Mouse (Mus musculus) adrenal gland, postnatal 4 days (tissue): Measurements from ENCODE around the gene Edaradd. TPM values are rescaled to one million over a fixed set of nuclear protein-coding genes. Genes with fewer than 3 reads are reported as not detected.
A peak's percentile ranks its signal among the peaks of the same experiment; 100 is the strongest.

Source experiments
- DNase-seq, 2 experiments: peaks; one replicate each; pipeline ENCODE4 v3.0.0; 2021 to 2022; ENCODE audit warnings: low spot score in 2 of 2, mixed read lengths in 2 of 2
- long read RNA-seq, 2 experiments: library from polyadenylated mRNA; stranded (forward); transcript quantifications; one replicate each; pipeline ENCODE4 v2.0.0; 2021
- total RNA-seq, 2 experiments: library from RNA; stranded (reverse); gene quantifications; 2 replicates each; pipeline ENCODE4 v1.2.3; 2021

Gene Edaradd
- total RNA-seq, result 1 to 10 TPM in 1 of 2 experiments, under 1 TPM in 1; 0.25 to 1.0 TPM
- long read RNA-seq, experiment 1, result 0 reads
- long read RNA-seq, experiment 2, partial matches to known transcripts, result 0 of 2 reads
- long read RNA-seq, experiment 2, other reads (novel, unspliced or antisense), result 2 of 2 reads

DNA sequence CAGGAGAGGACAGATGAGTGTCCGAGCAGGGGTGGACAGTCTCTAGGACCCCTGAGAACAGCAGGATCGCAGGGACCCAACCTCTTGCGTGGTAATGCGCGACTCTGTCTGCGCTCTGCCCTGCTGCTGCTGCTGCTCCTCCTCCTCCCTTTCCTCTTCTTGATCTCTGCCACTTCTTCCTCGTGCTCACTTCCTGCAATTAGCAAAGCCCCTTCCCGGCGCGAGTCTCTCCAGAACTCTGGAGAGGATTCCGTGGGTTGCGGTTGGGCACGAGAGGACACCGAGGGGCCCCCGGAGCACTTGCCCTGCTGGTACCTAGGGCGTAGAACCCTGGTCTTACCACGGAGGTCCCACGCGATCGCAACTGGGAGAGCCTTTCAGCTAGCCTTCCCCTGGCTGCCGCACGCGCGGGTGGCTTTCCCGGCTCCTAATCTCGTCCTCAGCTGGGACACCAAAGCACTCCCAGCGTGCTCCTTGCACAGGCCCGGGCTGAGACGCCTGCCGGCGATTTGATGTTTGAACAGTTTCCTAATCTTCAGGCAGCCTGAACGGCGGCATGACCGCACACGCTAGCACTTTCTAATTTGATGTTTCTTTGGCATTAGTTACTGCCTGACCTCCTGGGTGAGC, at the start of gene Edaradd:
TSS of gene Edaradd (minus strand) at position 484 of the 630 bp plus-strand sequence.
- peak; percentile 5 to 41 for DNase-seq

DNA sequence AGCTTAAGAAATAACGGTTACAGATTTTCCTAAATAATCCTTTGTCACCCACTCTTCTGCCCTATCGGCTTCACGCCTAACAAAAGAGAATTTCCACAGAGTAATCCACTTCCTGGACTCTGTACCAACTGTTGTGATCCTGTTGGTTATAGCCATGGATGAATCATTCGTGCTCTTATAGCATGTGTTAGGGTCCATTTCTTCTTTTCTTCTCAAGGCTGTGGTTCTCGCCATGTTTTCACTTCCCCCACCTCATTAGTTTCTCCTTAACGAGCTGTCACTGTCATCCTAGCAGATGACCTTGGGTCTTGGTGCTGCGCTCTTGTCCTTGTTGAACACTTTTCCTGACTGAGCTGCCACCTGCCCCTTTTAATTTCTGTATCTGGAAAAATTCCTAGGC, 49.5 kb upstream of the Edaradd start:
- DNase-seq, result no peak

DNA sequence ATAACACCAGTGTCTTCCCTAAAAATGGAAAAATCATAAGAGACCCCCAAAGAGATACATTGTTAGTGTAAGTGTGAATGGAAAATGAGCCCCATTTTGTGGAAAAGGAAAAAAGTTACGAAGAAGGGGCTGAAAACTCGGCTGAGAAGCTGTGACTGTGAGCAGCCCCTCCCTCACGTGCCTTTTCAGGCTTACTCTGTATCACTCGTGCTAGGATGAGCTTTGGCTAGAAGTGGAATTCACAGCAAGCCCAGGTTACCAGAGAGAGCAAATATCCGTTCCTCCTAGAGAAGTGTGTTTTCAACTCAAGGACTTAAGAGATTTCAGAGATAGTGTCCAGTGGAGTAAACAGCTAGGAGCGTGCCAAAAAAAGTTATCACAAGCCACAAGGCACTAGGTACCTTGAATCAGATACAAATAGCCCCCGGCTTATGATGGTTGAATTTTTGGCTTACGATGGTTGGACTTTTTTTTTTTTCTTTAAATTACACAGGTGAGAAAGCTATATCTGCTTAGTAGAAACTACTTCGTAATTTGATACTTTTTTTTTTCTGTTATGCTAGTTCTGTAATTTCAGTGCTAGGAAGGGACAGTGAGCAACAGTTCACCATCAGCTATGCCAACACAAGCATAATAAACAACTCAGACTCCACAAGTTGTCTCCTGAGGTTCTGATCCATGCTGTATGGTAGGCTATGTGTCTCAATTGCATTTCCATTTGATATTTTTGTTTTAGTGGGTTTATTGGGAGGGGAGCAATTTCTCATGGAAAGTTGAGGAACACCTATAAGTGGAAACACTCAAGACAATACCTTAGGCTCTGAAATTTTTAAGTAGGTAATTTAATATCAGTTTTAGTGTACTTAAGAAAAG, 48.6 kb upstream of the Edaradd start:
- DNase-seq, result no peak

DNA sequence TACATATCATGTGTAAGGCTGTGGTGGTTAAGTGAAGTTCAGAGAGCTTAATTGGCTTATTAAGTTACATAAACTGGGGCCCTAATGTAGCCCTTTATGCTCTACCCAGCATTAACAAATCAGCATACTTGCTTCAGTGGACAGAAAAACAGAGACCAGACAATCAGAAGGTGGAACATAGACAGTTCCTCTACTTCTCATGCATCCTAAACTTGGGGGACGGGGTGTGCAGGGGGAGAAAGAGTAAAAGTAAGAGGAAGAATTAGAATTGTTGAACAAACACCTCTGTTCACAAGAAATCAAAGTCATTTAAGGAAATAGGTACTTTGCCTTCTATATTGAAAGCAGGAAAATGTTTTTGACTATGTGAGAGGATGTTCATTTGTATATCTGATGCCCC, 47.7 kb upstream of the Edaradd start:
- DNase-seq, result no peak

DNA sequence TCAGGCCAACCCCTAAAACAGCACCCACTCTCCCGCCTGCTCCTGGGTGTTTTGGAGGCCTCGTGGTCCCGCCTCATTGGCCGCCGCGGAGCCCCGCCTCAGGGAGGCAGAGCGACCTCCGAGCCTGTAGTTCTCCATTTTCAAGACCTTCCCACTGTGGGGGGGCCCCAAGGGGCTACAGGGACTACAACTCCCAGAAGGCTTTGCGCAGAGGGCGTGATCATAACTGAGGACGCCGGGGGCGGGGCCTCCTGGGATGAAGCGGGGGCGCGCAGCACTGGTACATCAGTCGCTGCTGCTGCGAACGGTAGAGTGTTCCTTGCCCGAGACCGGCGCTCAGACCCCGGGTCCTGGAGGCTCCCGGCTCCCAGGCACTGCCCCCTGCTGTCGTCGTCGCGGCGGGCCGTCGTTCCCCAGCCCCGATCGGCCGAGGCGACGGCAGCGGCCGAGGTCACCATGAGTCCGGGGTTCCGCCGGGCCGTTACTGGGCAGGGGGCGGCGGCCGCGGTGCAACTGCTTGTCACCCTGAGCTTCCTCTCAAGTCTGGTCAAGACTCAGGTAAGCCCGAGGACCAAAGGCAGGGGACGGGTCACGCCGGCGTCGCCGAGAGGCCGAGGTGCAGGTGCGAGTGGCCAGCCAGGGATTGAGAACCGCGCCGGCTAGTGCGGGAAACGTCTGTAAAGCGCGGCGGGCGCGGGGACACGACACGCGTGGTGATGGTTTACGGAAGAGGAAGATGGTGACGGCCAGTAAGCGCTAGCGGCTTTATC, 45.6 kb upstream of the Edaradd start, which contains the start of gene Ero1lb:
TSS of gene Ero1lb (plus strand) at position 254 of the 770 bp plus-strand sequence.
- DNase-seq, result peak; percentile 92 to 96

DNA sequence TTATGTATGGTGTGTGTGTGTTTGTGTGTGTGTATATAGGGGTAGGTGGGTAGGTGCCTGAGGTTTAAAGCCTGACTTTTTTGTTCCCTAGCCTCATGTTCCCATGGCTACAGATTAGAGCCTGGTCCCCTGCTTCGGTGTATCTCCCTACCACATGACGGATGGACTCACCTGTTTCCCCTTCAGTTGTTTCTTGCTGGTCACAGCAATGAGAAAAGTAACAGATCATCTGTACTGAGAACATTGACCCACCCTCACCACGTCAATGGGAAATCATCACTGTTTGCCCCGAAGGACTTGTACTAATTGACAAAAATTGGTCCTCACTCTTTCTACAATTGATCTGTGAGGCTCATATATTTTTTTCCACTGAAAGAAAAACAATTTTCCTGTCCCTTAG, 42.0 kb upstream of the Edaradd start:
- no peak for DNase-seq

DNA sequence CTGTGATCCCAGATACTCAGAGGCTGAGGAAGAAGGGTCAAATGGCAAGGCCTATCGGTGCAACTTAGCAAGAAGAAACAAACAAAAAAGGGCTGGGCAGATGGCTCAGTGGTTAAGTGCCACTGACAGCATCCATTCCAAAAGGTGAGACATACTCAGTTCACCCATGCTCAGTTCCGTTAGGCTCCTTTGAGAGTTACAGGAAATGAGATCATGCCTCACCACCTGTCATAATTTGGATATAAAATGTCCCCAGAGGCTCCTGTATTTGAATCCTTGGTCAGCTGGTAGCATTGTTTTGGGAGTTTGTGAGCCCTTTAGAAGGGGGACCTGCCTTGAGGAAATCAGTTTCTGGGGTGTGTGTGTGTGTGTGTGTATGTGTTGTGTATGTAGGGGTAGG, 41.5 kb upstream of the Edaradd start:
- no peak for DNase-seq

DNA sequence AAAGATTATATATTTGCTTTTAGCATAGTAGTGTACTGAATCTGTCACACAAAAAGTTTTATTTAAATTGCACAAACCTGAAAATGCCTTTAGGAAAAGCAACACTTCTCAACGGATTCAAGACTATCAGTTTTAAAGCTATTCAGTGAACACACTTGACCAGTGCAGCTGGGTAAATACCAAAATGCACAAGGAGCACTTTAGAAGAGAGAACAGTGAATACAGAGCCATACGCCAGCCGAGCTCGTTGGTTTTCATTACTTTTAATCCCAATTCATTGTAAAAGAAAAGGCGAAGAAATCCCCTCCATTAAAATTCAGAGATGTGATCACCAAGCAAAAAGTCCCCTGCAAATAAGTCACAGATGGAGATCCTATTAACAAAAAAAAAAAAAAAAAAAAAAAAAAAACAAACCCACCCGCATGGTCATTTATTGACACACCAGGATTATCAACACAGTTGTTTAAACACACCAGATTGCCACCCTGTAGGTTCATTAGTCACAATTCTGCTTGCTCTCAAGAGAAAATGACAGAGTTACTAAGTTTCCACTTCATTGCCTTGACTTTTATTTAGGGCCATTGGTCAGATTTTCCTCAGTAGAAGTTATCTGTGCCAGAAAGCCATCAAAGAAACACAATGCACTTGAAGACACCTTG, 39.4 kb upstream of the Edaradd start:
- no peak for DNase-seq

DNA sequence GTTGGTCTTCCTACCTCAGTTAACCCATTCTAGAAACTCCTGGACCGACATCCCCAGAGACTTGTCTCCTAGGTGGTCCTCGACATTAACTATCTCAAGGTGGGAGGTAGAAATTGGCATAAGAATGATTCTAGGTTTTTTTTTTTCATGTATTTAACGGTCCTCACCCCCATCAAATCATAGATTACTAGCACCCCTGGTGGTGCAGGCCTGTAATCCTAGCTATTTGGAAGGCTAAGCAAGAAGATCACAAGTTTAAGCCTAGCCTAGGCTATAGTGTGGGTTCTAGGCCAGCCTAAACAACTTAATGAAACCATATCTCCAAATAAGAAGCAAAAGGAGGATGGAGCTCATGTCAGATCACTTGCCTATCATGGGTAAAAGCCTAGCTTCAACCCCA, 38.8 kb upstream of the Edaradd start:
- DNase-seq, result no peak

DNA sequence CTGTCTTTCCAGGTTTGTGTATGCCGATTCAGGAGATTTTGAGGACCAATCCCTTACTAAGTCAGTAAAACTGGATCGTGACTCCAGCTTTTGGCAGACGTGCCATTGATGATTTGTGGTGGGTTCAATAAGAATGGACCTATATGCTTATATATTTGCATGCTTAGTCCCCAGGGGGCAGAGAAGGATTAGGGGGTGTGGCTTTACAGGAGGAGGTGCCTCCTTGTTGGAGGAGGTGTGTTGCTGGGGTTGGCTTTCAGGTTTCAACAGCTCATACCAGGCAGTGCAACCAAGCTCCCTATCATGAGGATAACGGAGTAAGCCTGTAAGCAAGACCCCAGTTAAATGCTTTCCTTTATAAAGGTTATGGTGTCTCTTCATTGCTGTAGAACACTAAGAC, 34.0 kb upstream of the Edaradd start:
- DNase-seq, result no peak

DNA sequence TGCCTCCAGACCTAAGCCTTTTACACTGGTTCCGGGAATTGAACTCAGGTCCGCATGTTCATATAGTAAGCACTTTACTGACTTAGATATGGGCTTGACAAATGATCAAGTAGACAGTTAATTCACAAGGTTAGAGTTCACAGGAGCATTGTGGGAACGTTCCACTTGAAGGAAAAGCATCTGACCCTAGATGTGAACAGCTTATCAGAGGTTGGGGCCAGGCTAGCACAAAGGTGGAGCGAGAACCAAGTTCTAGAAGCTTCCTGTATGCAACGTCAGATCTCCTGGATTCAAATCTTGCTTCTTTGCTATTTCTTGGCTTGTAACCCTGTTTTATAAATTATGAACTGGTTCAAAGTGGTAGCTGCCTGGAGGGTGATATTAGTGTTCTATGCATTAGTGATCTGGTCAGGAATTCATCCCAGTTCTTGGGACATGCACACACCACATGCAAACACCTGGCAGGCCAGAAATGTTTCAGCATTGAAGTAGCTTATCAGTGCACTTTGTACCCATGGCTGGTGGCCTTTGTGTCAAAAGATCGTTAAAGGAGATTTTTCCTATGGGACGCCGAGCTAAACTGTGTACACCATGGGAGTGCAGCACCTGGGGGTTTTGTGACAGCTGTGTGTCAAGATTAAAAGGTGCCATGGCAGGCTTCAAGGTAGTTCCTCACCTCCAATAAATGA, 23.8 kb upstream of the Edaradd start:
- DNase-seq, result no peak

DNA sequence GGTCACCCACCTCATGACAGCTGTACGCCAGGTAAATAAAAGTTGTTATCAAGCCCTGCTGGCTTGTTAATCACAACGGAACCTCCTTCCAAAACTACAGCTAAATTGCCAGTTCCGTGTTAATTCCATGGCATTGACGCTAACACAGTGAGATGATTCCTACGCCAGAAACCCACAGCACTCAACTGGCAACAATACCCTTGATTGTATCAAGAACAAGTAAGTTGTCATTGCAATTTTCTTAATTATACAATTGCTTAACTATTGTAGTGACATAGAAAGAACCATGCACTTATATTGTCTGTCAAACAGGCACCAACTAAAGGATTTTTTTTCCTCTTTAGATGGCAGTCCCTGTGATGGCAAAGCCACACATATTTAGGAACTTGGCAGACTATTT, 23.0 kb upstream of the Edaradd start:
- DNase-seq, result no peak

DNA sequence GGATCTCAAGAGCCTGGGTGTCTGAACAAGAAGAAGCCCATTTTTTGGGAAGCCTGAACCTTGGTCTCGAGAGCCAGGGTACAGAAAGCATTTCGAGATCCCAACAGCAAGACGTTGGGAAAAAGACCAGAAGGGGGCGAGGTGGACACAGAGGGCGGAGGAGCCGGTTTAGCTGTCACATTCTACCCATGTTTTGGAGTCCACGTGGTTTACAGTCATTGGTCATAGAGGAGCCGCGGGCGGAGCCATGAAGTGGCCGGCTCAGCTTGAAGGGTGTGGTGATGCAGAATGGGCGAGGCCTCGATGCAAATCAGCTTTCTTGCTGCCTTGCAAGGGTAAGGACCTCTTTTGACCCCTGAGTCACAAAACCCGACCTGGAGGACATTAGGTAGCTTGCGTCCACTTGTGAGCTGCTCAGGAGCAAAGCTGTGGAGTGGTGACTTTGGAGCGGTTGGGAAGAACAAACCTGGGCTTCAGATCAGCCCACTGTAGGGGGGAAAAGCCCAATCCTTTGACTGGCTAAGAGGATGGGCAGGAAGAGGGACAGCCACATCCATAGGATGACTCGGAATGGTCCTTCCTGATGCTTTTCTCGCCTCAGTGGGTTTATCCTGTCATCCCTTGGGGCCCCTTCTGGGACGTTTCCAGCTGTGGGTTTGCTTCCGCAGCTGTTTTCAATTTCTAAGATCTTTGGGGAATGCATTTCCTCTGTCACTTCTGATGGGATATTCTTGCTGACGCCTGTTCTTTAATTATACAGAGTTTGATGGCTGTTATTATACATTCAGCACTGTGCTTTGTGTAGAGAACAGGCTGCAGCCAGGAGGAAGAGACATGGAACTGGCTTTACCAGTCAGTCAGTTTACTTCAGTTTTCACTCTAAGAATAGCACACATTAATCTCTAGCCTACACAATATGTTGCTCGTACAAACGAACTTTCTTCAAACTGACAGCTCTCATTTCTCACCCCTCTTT, 22.1 kb upstream of the Edaradd start:
- DNase-seq, result peak; percentile 29 to 57

DNA sequence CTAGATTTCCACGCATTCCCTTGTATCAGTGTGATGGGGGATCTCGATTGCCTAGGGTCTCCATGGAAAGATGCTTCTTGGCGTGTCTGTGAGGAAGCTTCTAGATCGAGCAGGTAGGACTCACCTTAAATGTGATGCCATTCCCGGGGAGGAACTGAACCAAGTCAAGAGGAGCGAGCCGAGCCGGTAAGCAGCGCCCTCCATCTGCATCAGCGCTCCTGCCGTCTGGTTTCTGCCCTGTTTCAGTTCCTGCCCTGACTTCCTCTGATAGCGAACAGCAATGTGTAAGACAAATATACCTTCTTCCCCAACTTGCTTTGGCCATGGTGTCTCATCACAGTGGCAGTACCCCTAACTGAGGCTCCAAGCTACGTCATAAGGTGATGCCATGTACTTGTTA, 19.9 kb upstream of the Edaradd start:
- DNase-seq, result no peak

DNA sequence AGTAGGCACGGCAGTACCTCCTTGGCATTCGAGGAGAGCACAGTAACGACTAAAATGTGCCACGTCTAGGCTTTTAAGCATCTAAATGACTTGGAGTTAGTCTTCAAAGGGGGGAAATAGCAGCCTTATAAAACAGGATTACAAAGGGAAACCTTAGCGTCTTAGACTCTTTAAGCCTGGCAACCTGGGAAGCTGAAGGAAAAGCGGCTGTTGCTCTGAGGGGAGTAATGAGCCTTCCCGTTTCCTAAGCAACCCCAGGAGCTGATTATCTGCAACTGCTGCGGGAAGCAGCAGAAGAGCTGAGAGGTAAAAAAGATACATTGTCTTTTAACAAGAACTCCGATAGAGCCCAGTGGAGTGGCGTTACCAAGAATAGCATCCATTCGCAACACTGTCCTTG, 19.5 kb upstream of the Edaradd start:
- DNase-seq, result no peak

DNA sequence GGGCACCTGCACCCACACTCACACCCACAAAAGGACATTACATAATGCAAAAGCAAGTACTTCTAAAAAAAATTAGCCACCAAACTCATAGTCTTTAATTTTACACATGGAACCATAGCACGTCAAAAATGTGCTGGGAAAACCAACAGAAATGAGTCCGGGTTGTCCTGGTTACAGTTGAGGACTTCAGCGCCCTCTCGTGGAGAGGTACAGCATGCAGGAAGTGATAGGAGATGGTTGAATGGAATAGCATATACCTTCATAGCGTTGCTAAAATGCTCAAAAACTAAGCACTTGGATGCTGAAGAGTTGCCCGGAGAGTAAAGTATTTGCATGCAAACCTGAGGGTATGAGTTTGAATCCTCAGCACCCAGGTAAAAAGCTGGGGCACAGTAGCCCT, 17.7 kb upstream of the Edaradd start:
- peak in 1 of 2 experiments; percentile 27 for DNase-seq

DNA sequence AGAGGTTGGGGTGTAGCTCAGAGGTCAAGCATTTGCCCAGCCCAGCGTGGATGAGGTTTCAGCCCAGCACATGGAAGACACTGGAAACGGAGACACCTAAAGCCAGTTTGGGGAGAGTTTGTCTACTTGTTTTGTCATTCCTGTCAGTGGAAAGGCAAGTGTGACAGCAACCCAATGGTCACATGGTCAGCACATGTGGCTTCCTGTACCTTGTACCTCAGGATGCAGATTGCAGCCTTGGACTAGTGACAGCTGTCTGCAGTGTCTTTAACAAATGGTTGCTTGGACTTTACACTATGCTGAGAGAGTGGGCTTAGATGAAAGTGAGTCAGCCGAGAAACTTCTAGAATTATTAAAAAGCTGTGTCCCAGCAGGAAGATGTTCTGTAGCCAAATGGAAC, 14.4 kb upstream of the Edaradd start:
- DNase-seq, result no peak

DNA sequence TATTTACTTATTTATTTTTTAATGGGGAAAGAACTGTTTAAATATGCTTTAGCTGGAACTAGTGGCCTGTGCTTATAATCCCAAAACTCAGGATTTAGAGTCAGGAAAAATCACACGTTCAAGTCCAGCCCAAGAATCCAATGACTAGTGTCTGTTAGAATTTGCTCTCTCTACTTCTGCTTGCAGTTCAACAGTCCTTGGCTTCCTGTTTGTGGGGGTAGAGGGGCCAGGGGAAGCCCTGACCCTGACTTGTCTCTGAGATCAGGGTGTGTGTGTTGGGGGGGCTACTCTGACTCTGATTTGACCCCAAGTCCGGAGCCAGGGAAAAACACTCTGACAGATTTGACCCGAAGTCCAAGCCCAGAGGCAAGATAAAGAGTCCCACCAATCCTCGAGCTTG, 5.4 kb upstream of the Edaradd start:
- DNase-seq, result no peak

DNA sequence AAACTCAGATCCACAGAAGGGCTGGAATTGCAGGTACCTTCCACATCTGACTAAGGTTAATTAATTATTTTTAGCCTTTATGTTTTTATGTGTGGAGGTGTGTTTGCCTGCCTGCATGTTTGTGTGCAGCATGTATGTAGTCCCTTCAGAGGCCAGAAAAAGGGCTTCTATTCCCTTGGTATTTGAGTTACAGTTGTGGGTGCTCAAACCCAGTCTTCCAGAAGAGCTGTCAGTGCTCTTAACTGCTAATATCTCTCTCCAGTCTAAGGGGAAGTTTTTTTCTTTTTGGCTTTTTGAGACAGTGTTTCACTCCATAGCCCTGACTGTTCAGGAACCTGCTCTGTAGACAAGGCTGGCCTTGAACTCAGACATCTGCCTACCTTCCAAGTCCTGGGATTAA, 2.1 kb upstream of the Edaradd start:
- DNase-seq, result no peak
